Mouse (Mus musculus) intestine, postnatal 0 days (tissue): ENCODE data around the gene Cnbp. TPM values are rescaled to one million over a fixed set of nuclear protein-coding genes. Genes with fewer than 3 reads are reported as not detected.

Experiments
- ATAC-seq: fragments of 200-750 bp; cut with Nextera tagmentation; 2 replicates; pipeline ENCODE4 v1.8.0; 2017; ENCODE audit warnings: mild to moderate bottlenecking, moderate TSS enrichment, moderate library complexity
- H3K27ac ChIP-seq: fragments of 300-500 bp; sonication (generic); 2 replicates; pipeline ENCODE4 v1.5.1; 2014; ENCODE audit warnings: mild to moderate bottlenecking, low read depth, low read length, moderate library complexity
- H3K27me3 ChIP-seq: fragments of 300-500 bp; sonication (generic); replicated peaks from 2 replicates; pipeline ENCODE4 v1.6.1; 2014; ENCODE audit warnings: low read length, mixed read lengths; ENCODE audit not compliant: control insufficient read depth, insufficient read depth
- H3K36me3 ChIP-seq: fragments of 300-500 bp; sonication (generic); 2 replicates; pipeline ENCODE4 v1.6.1; 2014; ENCODE audit warnings: mild to moderate bottlenecking, moderate library complexity; ENCODE audit not compliant: control insufficient read depth, insufficient read depth
- H3K4me1 ChIP-seq: fragments of 300-500 bp; sonication (generic); replicated peaks from 2 replicates; pipeline ENCODE4 v1.6.1; 2014; ENCODE audit warnings: antibody characterized with exemption, low read length, mixed read lengths; ENCODE audit not compliant: control insufficient read depth, insufficient read depth
- H3K4me2 ChIP-seq: fragments of 300-500 bp; sonication (generic); replicated peaks from 2 replicates; pipeline ENCODE4 v1.6.1; 2014; ENCODE audit warnings: low read depth, mild to moderate bottlenecking, moderate library complexity
- H3K4me3 ChIP-seq: fragments of 300-500 bp; sonication (generic); 2 replicates; pipeline ENCODE4 v1.5.1; 2014; ENCODE audit warnings: low read depth, low read length
- H3K9ac ChIP-seq: fragments of 300-500 bp; sonication (generic); 2 replicates; pipeline ENCODE4 v1.6.1; 2014; ENCODE audit warnings: mild to moderate bottlenecking, low read depth, low read length
- H3K9me3 ChIP-seq: fragments of 300-500 bp; sonication (generic); 2 replicates; pipeline ENCODE4 v1.6.1; 2016; ENCODE audit warnings: mixed run types; ENCODE audit not compliant: control insufficient read depth
- CTCF ChIP-seq: sonication (generic); IDR thresholded peaks from 2 replicates; pipeline ENCODE4 v1.5.1; 2016; ENCODE audit warnings: low read depth, mild to moderate bottlenecking, control low read depth, antibody characterized with exemption, moderate library complexity
- WGBS: fragments of 180-500 bp; shearing (Covaris S2); extraction: QIAGEN DNeasy Blood & Tissue Kit; methylation state at CpG from one replicate; pipeline ENCODE4 v1.1.7; 2014; 5-methylcytosine and 5-hydroxymethylcytosine counted together
- polyA plus RNA-seq: library from polyadenylated mRNA; unstranded; fragments of >200 nt; fragmentation: Nextera tagmentation; extraction: Ambion mirVana; gene quantifications from 2 replicates; pipeline ENCODE4 v1.2.1, GENCODE M21; 2015

Cnbp gene
- 385 and 395 TPM in 2 replicates for polyA plus RNA-seq

GRCm38 (mm10) chr6:87850900-87851614 lies at the start of gene Cnbp:
Gene Cnbp (minus strand): TSS chr6:87851106.
- Histone ChIP-seq H3K4me1 (peaks cover 7% of the 10 kb centered on the region; the same call in 1 of the 2 replicates), H3K9ac (peak within 1 kb of the TSS; percentile 100), H3K4me3 (peak within 1 kb of the TSS; percentile 99), H3K27ac (peak within 1 kb of the TSS; percentile 96), H3K4me2 (peak within 1 kb of the TSS; percentile 90), H3K36me3 (0 out of 2 replicates have a peak, but pooled peaks cover 6% of the 10 kb centered on the region), H3K27me3 (no peaks in the 10 kb centered on the region), H3K9me3 (no peaks in the 10 kb centered on the region)
- under 1% methylated on average over 55 of the region's 55 CpGs for WGBS
- TF ChIP-seq CTCF: peak; percentile 16; the same call in 1 of the 2 replicates
- ATAC-seq: peak; percentile 98

GRCm38 (mm10) chr6:87898028-87898427 lies 47.1 kb upstream of the Cnbp start:
- H3K27me3 ChIP-seq: no peaks in the 10 kb centered on the region
- no peaks in the 10 kb centered on the region for H3K4me1 ChIP-seq
- 55% methylated on average over 10 of the region's 10 CpGs for WGBS
- peaks cover 95% of the 10 kb centered on the region for H3K36me3 ChIP-seq
- ATAC-seq: peak; percentile 91
- H3K4me3 ChIP-seq: no peak overlapping the region
- H3K4me2 ChIP-seq: no peak overlapping the region
- no peak overlapping the region for H3K9ac ChIP-seq
- H3K27ac ChIP-seq: no peak overlapping the region
- H3K9me3 ChIP-seq: no peaks in the 10 kb centered on the region
- no peak for TF ChIP-seq CTCF

- Histone ChIP-seq H3K27me3 (no peaks in the 10 kb centered on the region), H3K4me2 (no peak overlapping the region), H3K4me3 (no peak overlapping the region), H3K9ac (no peak overlapping the region), H3K4me1 (no peaks in the 10 kb centered on the region), H3K9me3 (no peaks in the 10 kb centered on the region), H3K36me3 (peaks cover 92% of the 10 kb centered on the region), H3K27ac (no peak overlapping the region)
- ATAC-seq: no peak
- 90% methylated on average over 7 of the region's 7 CpGs for WGBS
- no peak for TF ChIP-seq CTCF
Measured at GRCm38 (mm10) chr6:87893931-87894330, 43.0 kb upstream of the Cnbp start.

- ATAC-seq: peak; percentile 95
- Histone ChIP-seq H3K9me3 (no peaks in the 10 kb centered on the region), H3K4me3 (peak within 1 kb of the TSS; percentile 51), H3K27ac (peak within 1 kb of the TSS; percentile 43), H3K4me2 (peak within 1 kb of the TSS; percentile 69), H3K4me1 (0 out of 2 replicates have a peak, but pooled peaks cover 4% of the 10 kb centered on the region), H3K9ac (peak within 1 kb of the TSS; percentile 56), H3K36me3 (peaks cover 33% of the 10 kb centered on the region), H3K27me3 (no peaks in the 10 kb centered on the region)
- whole genome bisulfite sequencing: under 1% methylated on average over 31 of the region's 31 CpGs
- TF ChIP-seq CTCF: peak; percentile 98
Measured at GRCm38 (mm10) chr6:87887594-87888233, 36.8 kb upstream of the Cnbp start, which contains the start of gene Copg1. Gene Copg1 (plus strand): TSS chr6:87887814.

GRCm38 (mm10) chr6:87886721-87887120 lies 35.8 kb upstream of the Cnbp start:
- H3K27ac ChIP-seq: no peak overlapping the region
- no peaks in the 10 kb centered on the region for H3K27me3 ChIP-seq
- peaks cover 23% of the 10 kb centered on the region for H3K36me3 ChIP-seq
- H3K4me1 ChIP-seq: 0 out of 2 replicates have a peak, but pooled peaks cover 4% of the 10 kb centered on the region
- no peak overlapping the region for H3K4me2 ChIP-seq
- no peak overlapping the region for H3K9ac ChIP-seq
- no peak overlapping the region for H3K4me3 ChIP-seq
- 37% methylated on average over 1 of the region's 1 CpGs for WGBS
- H3K9me3 ChIP-seq: no peaks in the 10 kb centered on the region
- ATAC-seq: no peak
- TF ChIP-seq CTCF: no peak

- H3K27me3 ChIP-seq: no peaks in the 10 kb centered on the region
- TF ChIP-seq CTCF: no peak
- no peak for ATAC-seq
- H3K4me3 ChIP-seq: no peak overlapping the region
- H3K27ac ChIP-seq: no peak overlapping the region
- WGBS: 77% methylated on average over 4 of the region's 4 CpGs
- no peaks in the 10 kb centered on the region for H3K36me3 ChIP-seq
- no peak overlapping the region for H3K4me2 ChIP-seq
- H3K9me3 ChIP-seq: no peaks in the 10 kb centered on the region
- H3K9ac ChIP-seq: no peak overlapping the region
- 0 out of 2 replicates have a peak, but pooled peaks cover 9% of the 10 kb centered on the region for H3K4me1 ChIP-seq
Measured at GRCm38 (mm10) chr6:87882816-87883215, 31.9 kb upstream of the Cnbp start.
